Mouse (Mus musculus) retina, embryonic 14.5 days (tissue): Measurements from ENCODE around the gene Ampd2.

Experiments used
- DNase-seq: peaks from one replicate; pipeline ENCODE4 v3.0.0-alpha.2; 2015; ENCODE audit warnings: low spot score

Ampd2 gene

DNA sequence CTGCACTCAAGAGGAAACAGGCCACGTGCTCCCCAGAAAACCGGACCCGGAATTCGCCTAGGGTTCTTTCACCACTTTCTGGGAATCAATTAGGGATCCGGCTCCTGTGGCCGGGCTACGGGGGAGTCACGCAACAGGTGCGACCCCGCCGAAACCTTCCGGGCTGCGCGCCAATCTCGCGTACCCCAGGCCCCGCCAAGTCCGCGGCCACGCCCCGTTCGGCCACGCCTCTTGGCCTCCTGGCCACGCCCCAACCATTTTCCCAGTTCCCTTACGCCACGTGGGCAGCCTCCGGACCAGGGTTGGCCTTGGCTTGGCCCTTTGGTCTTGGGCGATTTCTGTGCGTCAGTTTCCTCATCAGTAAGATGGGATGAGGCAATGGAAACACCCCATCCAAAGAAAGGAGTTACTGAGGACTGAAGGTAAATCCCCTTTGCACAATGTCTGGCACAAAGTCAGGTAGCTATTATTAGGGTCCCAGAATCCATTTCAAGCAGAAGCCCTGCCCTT lies at the start of gene Ampd2:
Gene Ampd2, minus strand, starts transcription at position 182 of the 510 bp plus-strand sequence.
- peak; percentile 84 for DNase-seq

DNA sequence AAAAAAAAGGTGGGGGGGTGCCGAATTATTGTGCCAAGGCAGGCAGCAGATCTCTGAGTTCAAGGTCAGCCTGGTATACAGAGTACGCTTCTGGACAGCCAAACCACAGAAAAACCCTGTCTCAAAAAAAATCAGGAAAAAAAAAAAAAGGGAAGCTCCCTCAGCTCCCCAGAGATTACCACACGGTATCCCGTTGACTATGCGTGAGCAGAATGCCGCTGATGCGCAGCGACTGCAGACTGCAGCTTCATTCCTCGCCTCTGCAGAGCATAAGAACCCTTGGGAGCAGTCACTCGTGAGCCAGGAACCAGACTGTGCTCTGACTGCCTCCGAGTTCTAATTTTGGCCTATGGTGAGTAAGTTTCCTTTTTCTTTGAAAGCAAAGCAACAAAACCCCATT lies 48.2 kb upstream of the Ampd2 start:
- no peak for DNase-seq

DNA sequence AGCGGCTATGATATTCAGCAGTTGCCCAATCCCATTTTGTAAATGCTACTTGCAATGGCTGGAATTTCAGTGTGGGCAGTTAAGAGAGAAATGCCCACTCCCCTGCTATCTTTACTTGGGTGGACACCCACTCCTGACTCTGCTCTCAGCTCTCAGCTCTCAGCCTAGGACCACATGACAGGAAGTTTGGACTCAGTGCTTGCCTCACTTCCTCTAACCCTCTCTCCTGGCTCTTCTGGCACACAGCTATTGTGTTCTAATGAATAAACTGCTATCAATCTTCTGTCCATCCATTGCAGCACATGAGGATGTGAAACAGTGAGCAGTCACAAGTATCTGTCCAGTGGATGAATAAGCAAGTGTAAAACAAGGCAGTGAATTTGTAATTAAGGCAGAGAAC lies 46.0 kb upstream of the Ampd2 start:
- no peak for DNase-seq

DNA sequence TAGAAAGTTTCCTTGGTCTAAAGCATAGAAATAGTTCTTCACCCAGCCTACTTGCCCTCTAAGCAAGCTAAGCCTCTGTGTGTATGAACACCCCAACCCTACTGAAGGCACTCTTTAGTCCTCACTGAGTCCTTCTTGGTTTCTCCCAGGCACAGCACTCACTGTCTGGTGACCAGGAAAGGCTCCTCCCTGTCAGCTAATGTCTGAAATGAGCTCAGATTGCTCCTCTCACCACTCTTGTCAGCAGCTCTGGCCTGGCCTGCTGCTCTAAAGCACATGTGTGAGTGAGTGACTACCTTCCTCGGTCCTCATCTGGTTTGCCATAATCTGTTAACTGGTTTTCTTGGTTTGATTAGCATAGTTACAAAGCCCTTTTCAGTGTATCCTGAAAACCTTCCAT lies 45.4 kb upstream of the Ampd2 start:
- DNase-seq: no peak

DNA sequence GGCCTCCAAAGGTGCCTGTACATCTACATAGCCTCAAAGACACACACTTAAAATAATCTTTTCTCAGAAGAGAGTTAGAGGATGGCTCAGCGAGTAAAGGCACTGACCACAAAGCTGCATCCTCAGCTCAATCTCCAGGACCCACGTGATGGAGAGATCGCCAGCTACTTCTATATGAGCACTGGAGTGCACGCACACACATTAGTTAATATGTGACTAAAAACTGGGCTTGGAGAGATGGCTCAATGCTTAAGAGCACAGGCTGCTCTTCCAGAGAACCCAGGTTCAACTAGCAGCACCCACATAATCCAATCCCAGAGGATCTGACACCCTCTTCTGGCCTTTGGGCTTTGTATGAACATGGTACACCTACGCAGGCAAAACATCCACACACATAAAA lies 44.8 kb upstream of the Ampd2 start:
- DNase-seq: no peak

DNA sequence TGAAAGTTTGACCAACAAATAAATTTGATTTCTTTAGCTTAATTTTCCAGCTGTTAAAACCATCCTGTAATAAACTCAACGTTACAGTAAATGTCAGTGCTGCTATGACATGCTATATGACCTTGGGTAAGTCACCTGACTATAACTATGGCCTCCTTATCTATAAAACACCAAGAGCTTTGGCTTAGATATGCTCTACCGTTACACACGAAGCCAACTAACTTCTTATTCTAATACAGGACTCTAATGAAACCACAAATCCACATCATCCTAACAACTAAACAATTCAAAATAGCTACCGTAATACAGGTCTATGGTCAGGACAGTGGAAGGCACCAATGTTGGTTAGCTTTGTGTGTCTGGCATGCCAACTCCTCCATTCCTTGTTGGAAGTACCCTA lies 43.4 kb upstream of the Ampd2 start:
- no peak for DNase-seq

DNA sequence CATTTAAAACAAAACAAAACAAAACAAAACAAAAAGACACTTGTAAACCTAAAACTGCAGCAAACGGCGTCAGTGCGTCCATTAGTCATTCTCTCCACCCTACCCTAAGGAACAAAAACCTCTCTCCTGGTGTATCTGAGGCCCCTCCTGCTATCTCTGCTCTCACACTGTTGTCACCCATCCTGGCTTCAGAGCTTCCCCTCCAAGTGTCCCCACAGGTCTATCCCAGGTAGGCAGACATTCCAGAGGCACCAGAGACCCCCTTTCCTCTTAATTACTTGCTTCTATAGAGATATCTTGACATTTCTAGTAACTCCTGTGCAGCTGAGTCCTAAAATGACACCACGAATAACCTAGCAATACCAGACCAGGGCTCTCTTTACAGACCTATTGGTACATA lies 42.9 kb upstream of the Ampd2 start:
- no peak for DNase-seq

DNA sequence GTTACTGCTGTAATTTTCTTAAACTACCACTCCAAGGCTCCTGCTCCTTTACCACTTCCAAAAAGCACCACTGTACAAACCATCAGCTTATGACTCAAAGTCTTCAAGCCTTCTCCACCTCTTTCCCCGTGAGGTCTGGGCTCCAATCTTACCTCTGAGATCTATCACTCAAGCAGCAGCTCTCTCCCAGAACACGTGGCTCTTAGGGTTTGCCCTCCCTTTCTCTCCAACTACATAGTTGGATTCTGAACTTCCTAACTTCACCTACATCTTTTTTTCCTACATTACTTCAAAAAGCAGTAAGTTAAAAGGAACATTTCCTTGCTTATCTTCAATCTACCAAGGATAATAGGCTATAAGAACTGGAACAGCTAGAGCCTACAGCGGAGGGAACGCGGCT lies 42.1 kb upstream of the Ampd2 start:
- no peak for DNase-seq

DNA sequence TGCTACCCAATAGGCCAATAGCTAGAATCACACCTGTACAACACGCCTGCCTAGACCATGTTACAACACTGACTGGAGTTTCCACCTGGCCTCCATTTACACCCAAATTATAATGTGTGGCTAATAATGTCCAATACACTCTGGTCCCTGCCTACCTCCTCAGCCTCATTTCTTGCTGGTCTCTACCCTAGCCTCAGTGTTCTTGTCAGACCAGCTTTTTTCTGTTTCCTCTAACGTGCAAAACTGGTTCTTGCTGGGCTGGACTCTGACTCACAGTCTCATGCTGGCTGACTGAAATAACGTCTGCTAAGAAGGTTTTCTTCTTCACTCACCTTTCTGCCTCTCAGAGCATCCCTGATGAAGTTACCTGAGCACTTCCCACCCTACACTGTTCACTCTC lies 39.9 kb upstream of the Ampd2 start:
- no peak for DNase-seq

DNA sequence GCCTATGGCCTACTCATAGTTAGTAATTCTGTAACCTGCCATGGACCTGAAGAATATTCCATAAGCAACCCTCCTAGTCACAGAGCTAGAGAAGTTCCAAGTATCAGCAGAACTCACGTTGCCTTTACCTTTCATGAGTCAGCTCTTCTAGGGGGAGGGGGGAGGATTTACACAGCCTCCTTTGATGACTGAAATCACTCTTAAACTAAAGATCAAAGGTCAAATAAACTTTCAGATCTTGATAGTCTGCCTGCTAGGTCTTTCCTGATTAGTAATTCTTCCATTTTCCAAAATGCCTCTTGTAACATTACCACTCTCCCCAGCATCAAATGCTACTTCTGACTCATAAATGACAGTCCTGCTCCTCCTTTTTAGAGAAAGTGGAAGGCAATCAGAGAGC lies 37.7 kb upstream of the Ampd2 start:
- no peak for DNase-seq

DNA sequence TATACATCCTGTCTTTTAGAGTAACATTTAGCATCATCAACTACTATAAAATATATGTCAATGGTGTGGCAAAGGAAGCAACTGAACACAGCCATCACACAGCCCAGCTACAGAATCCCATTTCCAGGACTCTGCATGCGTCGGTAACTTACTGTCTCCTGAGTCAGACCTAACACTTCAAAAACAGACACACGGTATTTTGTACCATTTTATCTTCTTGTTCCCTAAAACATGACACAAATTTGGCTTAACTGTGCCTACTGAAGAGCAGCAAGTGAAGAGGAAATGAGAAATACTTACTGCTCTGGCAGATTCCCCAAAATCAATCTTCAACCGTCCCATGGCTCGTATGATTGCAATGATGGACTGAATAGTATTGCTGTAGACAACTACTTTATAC lies 36.8 kb upstream of the Ampd2 start:
- DNase-seq: no peak

DNA sequence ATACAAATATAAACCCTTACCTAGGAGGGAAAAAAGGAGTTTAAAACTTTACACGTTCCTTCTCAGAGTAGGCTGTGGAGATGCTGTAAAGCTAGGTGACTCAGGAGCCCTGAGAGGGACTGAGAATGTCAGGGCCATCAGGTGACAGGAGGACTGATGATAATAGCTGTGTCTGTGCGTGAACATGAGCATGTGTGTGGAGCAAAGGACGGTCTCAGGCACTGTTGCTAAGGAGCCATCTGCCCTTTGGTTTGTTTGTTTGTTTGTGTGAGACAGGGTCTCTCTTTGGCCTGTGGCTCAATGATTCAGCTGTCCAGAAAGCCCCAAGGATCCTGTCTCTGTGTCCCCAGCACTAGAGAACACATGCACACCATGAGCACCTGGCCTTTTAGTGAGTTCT lies 34.6 kb upstream of the Ampd2 start:
- DNase-seq: no peak

DNA sequence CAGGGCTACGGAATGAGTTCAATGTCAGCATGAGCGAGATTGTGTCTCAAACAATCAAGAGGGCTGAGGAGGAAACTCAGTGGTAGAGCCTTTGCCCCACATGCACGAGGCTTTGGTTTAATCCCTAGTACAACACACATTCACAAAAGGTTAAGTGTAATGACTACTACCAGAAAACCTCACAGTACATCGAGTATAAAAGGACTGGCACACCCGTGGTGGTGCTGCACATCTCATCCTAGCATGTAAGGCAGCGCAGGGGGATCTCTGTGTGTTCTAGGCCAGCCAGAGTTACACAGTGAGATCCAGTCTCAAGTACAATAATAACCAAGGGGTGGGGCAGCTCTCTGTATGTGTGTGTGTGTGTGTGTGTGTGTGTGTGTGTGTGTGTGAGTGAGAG lies 31.0 kb upstream of the Ampd2 start:
- no peak for DNase-seq

DNA sequence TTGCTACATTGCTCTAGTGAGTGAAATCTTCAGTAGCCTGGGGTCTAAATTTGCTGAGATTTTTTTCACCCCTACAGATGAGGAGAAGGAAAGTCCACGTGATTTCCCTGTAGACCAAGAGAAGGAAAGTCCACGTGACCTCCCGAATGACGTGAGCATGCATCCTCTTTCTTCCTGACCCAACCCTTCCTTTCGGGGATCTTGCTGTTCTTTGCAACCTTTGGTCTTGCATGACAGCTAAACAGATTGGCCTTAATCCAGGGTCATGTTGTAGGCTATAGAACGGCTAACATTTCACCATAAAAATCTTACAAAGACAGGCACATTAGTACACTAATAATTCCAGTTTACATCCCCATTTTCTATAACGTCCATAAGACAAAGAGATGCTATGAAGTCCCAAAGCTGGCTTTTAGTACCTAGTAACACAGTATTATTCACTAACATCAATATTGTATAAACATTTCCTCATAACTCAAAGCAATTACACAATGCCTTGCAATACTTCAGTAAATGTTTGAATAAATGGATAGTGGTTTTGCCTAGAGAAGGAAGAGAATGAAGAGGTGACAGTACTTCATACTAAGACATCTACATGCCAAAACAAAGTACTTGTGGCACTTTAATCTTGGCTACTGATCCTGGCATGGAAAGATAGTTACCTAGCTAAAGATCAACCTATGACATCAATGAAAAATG lies 27.3 kb upstream of the Ampd2 start:
- DNase-seq: no peak

DNA sequence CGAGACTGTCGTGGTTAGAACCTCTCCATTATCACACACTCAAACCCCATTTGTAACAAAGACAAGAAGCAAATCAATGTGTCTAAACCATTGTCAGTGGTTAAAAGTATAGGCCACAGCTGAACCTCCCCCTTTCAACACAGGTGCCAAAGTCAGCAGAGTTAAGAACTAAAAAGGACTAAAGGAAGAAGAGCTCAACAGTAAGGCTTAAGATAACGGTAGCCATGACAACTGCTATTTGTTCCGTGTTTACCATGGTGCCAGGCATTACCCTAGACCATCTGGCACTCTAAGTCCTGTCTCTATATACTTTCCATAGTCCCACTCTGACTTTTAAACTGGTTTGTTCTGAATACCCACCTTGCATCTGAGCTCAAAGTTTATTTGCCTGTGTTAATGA lies 26.2 kb upstream of the Ampd2 start:
- no peak for DNase-seq

DNA sequence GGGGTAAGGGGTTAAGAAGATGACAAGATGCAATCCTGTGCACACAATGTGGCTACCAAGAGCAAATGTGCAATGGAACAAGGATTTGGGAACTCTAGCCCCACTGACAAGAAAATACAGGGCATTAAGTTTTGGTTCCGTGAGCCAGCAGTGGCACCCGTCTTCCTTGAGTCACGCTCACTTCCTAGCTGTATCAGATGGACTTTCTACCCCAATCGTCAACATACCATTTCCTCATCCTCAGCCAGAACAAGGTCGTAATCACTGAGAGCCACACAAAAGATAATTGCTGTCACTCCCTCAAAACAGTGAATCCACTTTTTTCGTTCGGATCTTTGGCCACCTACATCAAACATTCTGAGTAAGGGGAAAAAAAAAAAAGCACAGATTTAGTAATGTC lies 25.8 kb upstream of the Ampd2 start:
- DNase-seq: no peak

DNA sequence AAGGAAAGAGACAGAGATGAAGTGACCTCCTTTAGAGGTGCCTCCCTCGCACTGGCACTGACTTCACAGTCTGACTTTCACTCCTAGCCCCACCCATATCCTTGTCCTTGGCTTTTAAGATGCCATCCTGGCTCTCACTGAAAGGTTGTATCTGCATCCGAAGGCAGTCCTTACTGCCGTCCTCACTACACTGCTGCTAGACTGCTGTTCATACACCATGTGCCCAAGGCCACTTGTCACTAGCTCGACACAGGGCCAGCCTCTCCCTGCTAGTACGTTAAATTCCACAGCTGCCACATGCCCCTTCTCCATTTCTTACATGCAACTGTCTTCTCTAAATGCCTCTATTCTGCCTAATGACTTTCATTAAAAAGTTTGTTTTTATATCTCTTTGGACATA lies 24.9 kb upstream of the Ampd2 start:
- DNase-seq: no peak

DNA sequence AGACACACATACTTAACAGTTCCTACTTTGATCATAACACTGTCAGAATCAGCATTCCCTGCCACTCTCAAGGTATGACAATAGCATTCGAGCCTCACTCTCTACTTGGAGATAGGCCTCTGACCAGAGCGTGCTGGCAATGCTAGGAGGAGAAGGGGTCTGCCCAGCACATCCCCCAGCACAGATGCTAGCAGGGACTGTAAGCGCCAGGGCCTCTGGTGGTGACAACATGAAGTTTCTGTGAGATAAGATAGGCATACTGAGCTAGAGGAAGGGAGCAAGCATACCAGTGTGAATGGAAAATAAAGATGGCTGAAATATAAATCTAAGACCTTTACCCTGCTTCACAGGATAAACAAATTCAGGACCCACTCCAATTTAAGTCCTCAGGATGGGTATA lies 18.8 kb upstream of the Ampd2 start:
- DNase-seq: no peak

DNA sequence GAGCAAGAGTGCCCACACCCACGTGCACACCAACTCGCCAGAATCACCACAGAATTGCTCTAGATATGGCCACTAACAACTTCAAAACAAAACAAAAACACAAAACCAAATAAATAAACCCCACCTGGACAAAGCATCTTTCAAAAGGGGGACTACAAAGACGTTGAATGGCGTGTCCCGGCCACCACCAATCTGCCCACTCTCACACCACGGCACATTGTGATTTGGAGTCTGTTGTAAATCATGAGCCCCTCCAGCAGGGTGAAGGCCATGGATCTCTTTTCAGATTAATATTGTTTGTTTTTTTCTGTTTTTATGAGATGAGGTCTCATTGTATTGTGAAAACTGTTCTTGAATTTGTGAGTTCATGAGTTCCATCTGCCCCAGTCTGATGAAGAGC lies 15.6 kb upstream of the Ampd2 start:
- DNase-seq: no peak

DNA sequence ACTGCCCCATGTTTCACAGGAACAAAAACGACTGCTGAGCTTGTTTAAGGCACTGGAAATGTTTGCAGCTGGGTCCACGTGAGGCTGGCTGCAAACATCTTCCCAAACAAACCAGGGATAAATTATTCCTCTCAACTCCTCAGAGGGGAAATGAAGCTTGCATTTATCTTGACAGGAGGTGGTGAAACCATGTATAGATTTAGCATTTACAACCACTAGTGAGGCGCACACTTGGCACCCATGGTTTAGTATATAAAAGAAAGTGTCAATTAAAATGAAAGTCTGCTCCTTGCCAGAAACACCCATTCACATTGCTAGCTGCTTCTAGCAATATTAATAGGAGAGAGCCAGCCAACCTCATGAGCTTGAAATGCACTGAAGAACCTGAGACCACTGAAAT lies 15.1 kb upstream of the Ampd2 start:
- DNase-seq: no peak

DNA sequence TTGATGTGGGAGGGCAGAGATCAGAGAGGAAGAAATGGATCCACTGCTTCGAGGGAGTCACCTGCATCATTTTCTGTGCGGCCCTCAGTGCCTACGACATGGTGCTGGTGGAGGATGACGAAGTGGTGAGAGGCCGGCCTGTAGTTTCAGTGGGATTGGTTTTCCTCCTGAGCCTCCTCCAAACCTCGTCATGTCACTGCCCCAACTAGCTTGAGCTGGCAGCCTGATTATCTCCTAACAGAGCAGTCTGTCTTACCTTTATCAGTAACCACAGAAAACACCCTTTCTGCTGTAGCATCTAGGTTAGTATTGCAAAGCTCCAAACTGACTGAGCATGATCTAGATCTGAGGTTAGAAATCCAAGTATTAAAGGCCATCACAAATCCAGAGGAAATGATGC lies 11.9 kb upstream of the Ampd2 start:
- DNase-seq: no peak

DNA sequence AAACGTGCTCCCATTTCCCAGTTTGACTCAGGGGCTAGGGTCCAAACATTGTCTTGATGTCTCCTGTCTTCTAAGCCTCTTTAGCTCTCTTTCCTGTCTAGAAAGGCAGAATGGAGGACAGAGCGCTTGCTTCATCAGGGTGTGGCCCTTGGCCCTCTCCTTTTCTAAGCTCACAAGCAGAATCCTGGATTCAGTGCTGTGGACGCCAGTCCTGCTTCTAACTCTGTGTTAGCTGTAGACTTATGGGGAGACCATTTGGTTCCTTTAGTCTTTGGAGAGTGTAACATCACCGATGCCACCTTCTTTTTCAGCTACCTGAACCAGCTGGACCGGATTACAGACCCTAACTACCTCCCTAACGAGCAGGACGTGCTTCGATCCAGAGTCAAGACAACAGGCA lies 11.2 kb upstream of the Ampd2 start:
- no peak for DNase-seq

DNA sequence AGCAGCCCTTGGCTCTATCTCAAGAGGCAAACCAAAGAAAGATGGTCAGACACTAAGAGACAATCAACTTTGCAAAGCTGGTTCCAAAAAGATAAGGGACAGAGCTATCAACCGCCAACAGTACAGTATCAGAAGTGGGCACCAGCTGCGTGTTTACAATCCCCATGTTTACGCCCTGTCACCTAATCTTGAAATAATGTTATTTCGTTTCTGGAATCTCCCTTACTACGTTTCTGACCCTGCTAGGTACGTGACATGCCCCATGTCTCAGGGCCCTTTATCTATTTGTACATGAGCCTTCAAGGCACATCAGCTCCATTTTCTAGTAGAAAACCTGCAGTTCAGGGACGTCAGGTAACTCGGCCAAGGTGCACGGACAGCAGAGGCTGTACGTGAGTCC lies 10.3 kb upstream of the Ampd2 start:
- no peak for DNase-seq

DNA sequence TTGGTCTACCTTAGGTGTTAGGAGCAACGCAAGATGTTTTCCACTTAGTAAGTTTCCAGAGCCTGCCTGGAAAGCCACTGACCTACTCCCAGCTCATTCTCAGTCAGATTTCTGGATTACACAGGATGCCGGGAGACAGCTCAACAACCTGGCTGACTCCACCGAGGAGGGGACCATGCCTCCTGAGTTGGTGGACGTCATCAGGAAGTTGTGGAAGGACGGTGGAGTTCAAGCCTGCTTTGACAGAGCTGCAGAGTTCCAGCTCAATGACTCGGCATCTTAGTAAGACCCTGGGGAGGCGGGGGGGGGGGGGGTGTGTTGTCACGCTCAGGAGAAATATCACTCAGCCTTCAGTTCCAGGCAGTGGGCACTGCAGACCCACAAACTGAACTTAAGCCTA lies 9.8 kb upstream of the Ampd2 start:
- no peak for DNase-seq
